Mouse (Mus musculus): Measurements from ENCODE around the gene Sec24a.
A peak's percentile ranks its signal among the peaks of the same experiment; 100 is the strongest.
"Not testable (repeated sequence)": the region's sequence is repeated elsewhere in the genome, so short reads cannot be mapped to it uniquely, and the experiment has no call there.

Gene Sec24a

GRCm38 (mm10) chr11:51681324-51681975 is 82.0 kb downstream of the Sec24a start:
- DNase-seq: peak; percentile 89

GRCm38 (mm10) chr11:51679466-51679865 is 84.0 kb downstream of the Sec24a start:
- DNase-seq: no peak

- DNase-seq: no peak
These were observed 85.6 kb downstream of the Sec24a start for GRCm38 (mm10) chr11:51677737-51678418.

- no peak for DNase-seq
These were observed 88.0 kb downstream of the Sec24a start for GRCm38 (mm10) chr11:51675386-51675785.

GRCm38 (mm10) chr11:51673291-51673690 is 90.1 kb downstream of the Sec24a start:
- peak; percentile 27 for DNase-seq

- no peak for DNase-seq
These were observed 92.1 kb downstream of the Sec24a start for GRCm38 (mm10) chr11:51671376-51671775.

- DNase-seq: no peak
These were observed 92.6 kb downstream of the Sec24a start for GRCm38 (mm10) chr11:51670846-51671245.

GRCm38 (mm10) chr11:51664747-51665146 is 98.7 kb downstream of the Sec24a start:
- DNase-seq: not testable (repeated sequence)

GRCm38 (mm10) chr11:51662632-51663031 is 100.8 kb downstream of the Sec24a start:
- peak; percentile 28 for DNase-seq

GRCm38 (mm10) chr11:51661867-51662365 is 101.5 kb downstream of the Sec24a start:
- DNase-seq: no peak

- DNase-seq: peak; percentile 87
These were observed 104.7 kb downstream of the Sec24a start for GRCm38 (mm10) chr11:51658705-51659104.

- no peak for DNase-seq
These were observed 105.1 kb downstream of the Sec24a start for GRCm38 (mm10) chr11:51658291-51658690.

GRCm38 (mm10) chr11:51656798-51657521 is 106.5 kb downstream of the Sec24a start:
- peak; percentile 72 for DNase-seq

GRCm38 (mm10) chr11:51654891-51655290 is 108.5 kb downstream of the Sec24a start:
- no peak for DNase-seq

- no peak for DNase-seq
These were observed 109.7 kb downstream of the Sec24a start for GRCm38 (mm10) chr11:51653736-51654135.

GRCm38 (mm10) chr11:51652889-51653418 is 110.5 kb downstream of the Sec24a start:
- no peak for DNase-seq

- peak; percentile 88 for DNase-seq
These were observed 112.5 kb downstream of the Sec24a start, which contains the start of the genes N4bp3 and D930048N14Rik for GRCm38 (mm10) chr11:51650691-51651515. Gene N4bp3, minus strand, starts transcription at chr11:51650842. Gene D930048N14Rik, plus strand, starts transcription at chr11:51650954.

GRCm38 (mm10) chr11:51650261-51650660 is 113.2 kb downstream of the Sec24a start:
- DNase-seq: no peak

- DNase-seq: no peak
These were observed 113.6 kb downstream of the Sec24a start for GRCm38 (mm10) chr11:51649889-51650199.

- no peak for DNase-seq
These were observed 114.1 kb downstream of the Sec24a start for GRCm38 (mm10) chr11:51649111-51649888.

GRCm38 (mm10) chr11:51648566-51648965 is 114.9 kb downstream of the Sec24a start:
- DNase-seq: no peak

Data from kidney, postnatal 14 days (tissue).